14 mouse cellular contexts compared by ENCODE assay signal in genomic region chr16:72993594-72993993, GRCm38 (mm10).
"Had no signal": no experiment of that assay in that cellular context is flagged by ENCODE, and none has a peak within 500 bp of the region (broad histone marks: within the 10 kb centered on the region; RNA-seq: fewer than 3 reads in every experiment).

No protein-coding gene starts in this region.

- H3K27ac ChIP-seq: left cerebral cortex, adult 2 months; limb, embryonic 12.5 days; liver, embryonic 14.5 days; macrophage had no signal

- DNase-seq: kidney, adult 8-10 months; kidney, postnatal 25 days; liver; lung, adult 2 months; lung, postnatal 10 days; right cerebral cortex, postnatal 14 days; thymus, adult 2 months; thymus, postnatal 25 days had no signal

- H3K4me3 ChIP-seq: left cerebral cortex, adult 2 months; limb, embryonic 12.5 days; megakaryocyte, embryonic 14.5 days had no signal

- H3K9ac ChIP-seq: limb, embryonic 12.5 days; liver, embryonic 14.5 days had no signal

- H3K4me2 ChIP-seq: limb, embryonic 12.5 days; midbrain, embryonic 11.5 days had no signal

- H3K9me3 ChIP-seq: limb, embryonic 12.5 days had no signal

- H3K27me3 ChIP-seq: limb, embryonic 12.5 days; megakaryocyte, embryonic 14.5 days had no signal

- H3K4me1 ChIP-seq: megakaryocyte, embryonic 14.5 days had no signal
